Mouse (Mus musculus): ENCODE results near the gene Tcf3. TPM values are rescaled to one million over a fixed set of nuclear protein-coding genes. Genes with fewer than 3 reads are reported as not detected.

Tcf3 gene
- polyA plus RNA-seq, 1 experiment, result 128 TPM

- peak; percentile 97 for DNase-seq (ENCODE audit: low read depth)
- TF ChIP-seq POLR2A (IDR thresholded peaks at IDR 0.05; ENCODE audit: borderline replicate concordance, extremely low read depth, insufficient read depth, insufficient read length, poor library complexity, severe bottlenecking), result peak; percentile 19; the same call in 1 of the 2 replicates
- TF ChIP-seq CTCF (IDR thresholded peaks at IDR 0.05; ENCODE audit: borderline replicate concordance, extremely low read depth, insufficient read depth, insufficient read length), result no peak
Measured at GRCm38 (mm10) chr10:80406684-80407501, 26.6 kb downstream of the Tcf3 start, which contains the start of gene Uqcr11. Uqcr11 (minus strand) TSS chr10:80406830.

- DNase-seq (ENCODE audit: low read depth), result no peak
- TF ChIP-seq CTCF (IDR thresholded peaks at IDR 0.05; ENCODE audit: borderline replicate concordance, extremely low read depth, insufficient read depth, insufficient read length) (0 out of 2 replicates have a peak, but pooled peaks have one; percentile 4), POLR2A (IDR thresholded peaks at IDR 0.05; ENCODE audit: borderline replicate concordance, extremely low read depth, insufficient read depth, insufficient read length, poor library complexity, severe bottlenecking) (no peak)
Measured at GRCm38 (mm10) chr10:80405481-80406173, 27.8 kb downstream of the Tcf3 start.

GRCm38 (mm10) chr10:80403044-80403692 is 30.3 kb downstream of the Tcf3 start:
- peak; percentile 60; the same call in 1 of the 2 replicates for TF ChIP-seq CTCF (IDR thresholded peaks at IDR 0.05; ENCODE audit: borderline replicate concordance, extremely low read depth, insufficient read depth, insufficient read length)
- TF ChIP-seq POLR2A (IDR thresholded peaks at IDR 0.05; ENCODE audit: borderline replicate concordance, extremely low read depth, insufficient read depth, insufficient read length, poor library complexity, severe bottlenecking), result no peak
- DNase-seq (ENCODE audit: low read depth), result no peak

GRCm38 (mm10) chr10:80400704-80401161 is 32.7 kb downstream of the Tcf3 start:
- TF ChIP-seq POLR2A (IDR thresholded peaks at IDR 0.05; ENCODE audit: borderline replicate concordance, extremely low read depth, insufficient read depth, insufficient read length, poor library complexity, severe bottlenecking) (no peak), CTCF (IDR thresholded peaks at IDR 0.05; ENCODE audit: borderline replicate concordance, extremely low read depth, insufficient read depth, insufficient read length) (no peak)
- DNase-seq (ENCODE audit: low read depth), result no peak

- TF ChIP-seq CTCF (IDR thresholded peaks at IDR 0.05; ENCODE audit: borderline replicate concordance, extremely low read depth, insufficient read depth, insufficient read length) (no peak), POLR2A (IDR thresholded peaks at IDR 0.05; ENCODE audit: borderline replicate concordance, extremely low read depth, insufficient read depth, insufficient read length, poor library complexity, severe bottlenecking) (no peak)
- no peak for DNase-seq (ENCODE audit: low read depth)
Measured at GRCm38 (mm10) chr10:80399973-80400703, 33.3 kb downstream of the Tcf3 start.

- peak; percentile 100 for DNase-seq (ENCODE audit: low read depth)
- TF ChIP-seq POLR2A (IDR thresholded peaks at IDR 0.05; ENCODE audit: borderline replicate concordance, extremely low read depth, insufficient read depth, insufficient read length, poor library complexity, severe bottlenecking) (peak; percentile 61), CTCF (IDR thresholded peaks at IDR 0.05; ENCODE audit: borderline replicate concordance, extremely low read depth, insufficient read depth, insufficient read length) (no peak)
Measured at GRCm38 (mm10) chr10:80399191-80399972, 34.1 kb downstream of the Tcf3 start, which contains the start of gene Mbd3. Mbd3 (minus strand) TSS chr10:80399550.

- no peak for TF ChIP-seq CTCF (IDR thresholded peaks at IDR 0.05; ENCODE audit: borderline replicate concordance, extremely low read depth, insufficient read depth, insufficient read length)
- TF ChIP-seq POLR2A (IDR thresholded peaks at IDR 0.05; ENCODE audit: borderline replicate concordance, extremely low read depth, insufficient read depth, insufficient read length, poor library complexity, severe bottlenecking), result peak; percentile 73
- peak; percentile 99 for DNase-seq (ENCODE audit: low read depth)
Measured at GRCm38 (mm10) chr10:80398719-80399190, 34.7 kb downstream of the Tcf3 start.

- no peak for DNase-seq (ENCODE audit: low read depth)
- TF ChIP-seq POLR2A (IDR thresholded peaks at IDR 0.05; ENCODE audit: borderline replicate concordance, extremely low read depth, insufficient read depth, insufficient read length, poor library complexity, severe bottlenecking) (no peak), CTCF (IDR thresholded peaks at IDR 0.05; ENCODE audit: borderline replicate concordance, extremely low read depth, insufficient read depth, insufficient read length) (no peak)
Measured at GRCm38 (mm10) chr10:80398174-80398535, 35.3 kb downstream of the Tcf3 start.

GRCm38 (mm10) chr10:80397524-80398173 is 35.8 kb downstream of the Tcf3 start:
- TF ChIP-seq CTCF (IDR thresholded peaks at IDR 0.05; ENCODE audit: borderline replicate concordance, extremely low read depth, insufficient read depth, insufficient read length), result no peak
- no peak for TF ChIP-seq POLR2A (IDR thresholded peaks at IDR 0.05; ENCODE audit: borderline replicate concordance, extremely low read depth, insufficient read depth, insufficient read length, poor library complexity, severe bottlenecking)
- DNase-seq (ENCODE audit: low read depth), result no peak
